Mouse (Mus musculus) liver, embryonic 11.5 days (tissue): Measurements from ENCODE around the gene Pigk. TPM values are rescaled to one million over a fixed set of nuclear protein-coding genes. Genes with fewer than 3 reads are reported as not detected.
"Not testable (repeated sequence)": the region's sequence is repeated elsewhere in the genome, so short reads cannot be mapped to it uniquely, and the experiment has no call there.

Experiments
- ATAC-seq: fragments of 200-750 bp; cut with Nextera tagmentation; replicated peaks from 2 replicates; pipeline ENCODE4 v1.8.0; 2017; ENCODE audit warnings: moderate number of reproducible peaks, mild to moderate bottlenecking, moderate TSS enrichment, moderate library complexity; ENCODE audit not compliant: low FRiP score
- DNase-seq: peaks from one replicate; pipeline ENCODE4 v3.0.0-alpha.2; 2017; ENCODE audit warnings: low spot score
- H3K27ac ChIP-seq: fragments of 300-500 bp; sonication (generic); 2 replicates; pipeline ENCODE4 v1.5.1; 2014; ENCODE audit warnings: mild to moderate bottlenecking, low read depth, low read length, control low read depth
- H3K27me3 ChIP-seq: fragments of 300-500 bp; sonication (generic); replicated peaks from 2 replicates; pipeline ENCODE4 v1.6.1; 2014; ENCODE audit warnings: low read length, mixed read lengths; ENCODE audit not compliant: control insufficient read depth, insufficient read depth
- H3K36me3 ChIP-seq: fragments of 300-500 bp; sonication (generic); 2 replicates; pipeline ENCODE4 v1.6.1; 2014; ENCODE audit warnings: mild to moderate bottlenecking, low read length, moderate library complexity, mixed read lengths; ENCODE audit not compliant: control insufficient read depth, insufficient read depth
- H3K4me1 ChIP-seq: fragments of 300-500 bp; sonication (generic); replicated peaks from 2 replicates; pipeline ENCODE4 v1.6.1; 2014; ENCODE audit warnings: low read length, mixed read lengths; ENCODE audit not compliant: control insufficient read depth, insufficient read depth
- H3K4me2 ChIP-seq: fragments of 300-500 bp; sonication (generic); 2 replicates; pipeline ENCODE4 v1.6.1; 2014; ENCODE audit warnings: mild to moderate bottlenecking, control low read depth, moderate library complexity
- H3K4me3 ChIP-seq: fragments of 300-500 bp; sonication (generic); 2 replicates; pipeline ENCODE4 v1.5.1; 2014; ENCODE audit warnings: low read depth, low read length, control low read depth
- H3K9ac ChIP-seq: fragments of 300-500 bp; sonication (generic); 2 replicates; pipeline ENCODE4 v1.6.1; 2014; ENCODE audit warnings: low read depth, low read length, control low read depth
- H3K9me3 ChIP-seq: fragments of 300-500 bp; sonication (generic); 2 replicates; pipeline ENCODE4 v1.6.1; 2016; ENCODE audit warnings: low read length, inconsistent platforms, mixed read lengths; ENCODE audit not compliant: control insufficient read depth
- WGBS: fragments of 180-500 bp; shearing (Covaris S2); extraction: QIAGEN DNeasy Blood & Tissue Kit; methylation state at CpG from one replicate; pipeline ENCODE4 v1.1.7; 2014; 5-methylcytosine and 5-hydroxymethylcytosine counted together
- polyA plus RNA-seq: library from polyadenylated mRNA; unstranded; fragments of >200 nt; fragmentation: Nextera tagmentation; extraction: Ambion mirVana; gene quantifications from 2 replicates; pipeline ENCODE4 v1.2.1, GENCODE M21; 2014

The Pigk gene
- polyA plus RNA-seq, 1 experiment from 2014 or later: 44.2 TPM

DNA sequence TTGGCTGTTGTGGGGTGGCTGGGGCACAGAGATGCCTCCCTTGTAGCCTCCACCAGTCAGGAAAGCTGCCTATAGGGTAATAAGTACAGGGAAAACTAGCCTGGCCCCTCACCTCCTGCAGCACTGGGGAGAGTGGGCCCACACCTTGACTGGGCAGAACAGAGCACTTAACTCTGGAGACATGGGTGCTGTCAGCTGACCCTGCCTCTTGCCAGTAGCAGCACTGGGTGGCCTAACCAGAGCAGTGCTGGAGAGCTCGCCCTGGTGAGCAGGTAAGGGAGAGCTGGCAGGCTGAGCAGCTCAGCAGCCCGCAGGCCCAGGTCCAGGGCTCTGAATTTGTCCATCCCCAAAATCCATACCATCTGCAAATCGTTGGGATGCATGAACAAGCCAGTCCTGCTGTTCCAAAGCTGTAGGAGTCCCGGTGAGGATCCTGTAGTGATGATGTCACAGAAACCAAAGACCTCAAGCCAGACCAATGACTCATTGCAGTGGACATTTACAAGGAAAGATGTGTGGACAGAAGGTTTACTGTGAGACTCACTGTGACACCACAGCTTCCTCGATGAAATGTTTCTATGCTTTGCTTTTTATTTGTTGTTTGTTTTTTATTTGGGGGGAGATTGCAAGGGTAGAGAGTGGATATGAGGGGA lies 74.5 kb downstream of the Pigk start:
- ATAC-seq, H3K4me3 ChIP-seq, H3K4me1 ChIP-seq, H3K36me3 ChIP-seq, H3K9me3 ChIP-seq, H3K27me3 ChIP-seq, H3K4me2 ChIP-seq, DNase-seq, H3K27ac ChIP-seq, H3K9ac ChIP-seq: not testable (repeated sequence)
- 85% methylated on average over 5 of the region's 5 CpGs for WGBS

DNA sequence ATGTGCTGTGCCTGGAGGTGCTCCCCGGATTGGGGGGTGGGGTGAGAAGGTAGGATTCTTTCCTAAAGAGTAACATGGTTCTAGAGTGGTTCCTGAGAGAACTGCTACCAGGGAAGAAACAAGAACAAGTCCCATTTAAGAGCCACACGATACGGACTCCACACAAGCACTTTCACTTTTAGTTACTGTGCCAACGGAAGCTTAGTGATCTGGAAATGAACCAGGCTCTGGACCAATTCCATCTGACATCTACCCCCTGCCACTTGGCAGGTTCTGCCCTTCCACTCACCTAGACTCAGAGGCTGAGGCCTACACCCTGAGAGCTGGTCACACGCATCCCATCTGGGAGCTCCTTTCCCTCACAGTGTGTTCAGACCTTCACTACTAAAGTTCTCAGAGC lies 78.7 kb downstream of the Pigk start:
- H3K4me1 ChIP-seq: peaks cover 4% of the 10 kb centered on the region; the same call in 1 of the 2 replicates
- no peak overlapping the region for H3K27ac ChIP-seq
- H3K9me3 ChIP-seq: no peaks in the 10 kb centered on the region
- H3K4me2 ChIP-seq: no peak overlapping the region
- H3K9ac ChIP-seq: no peak overlapping the region
- DNase-seq (no peak), ATAC-seq (no peak)
- no peaks in the 10 kb centered on the region for H3K27me3 ChIP-seq
- whole genome bisulfite sequencing: 92% methylated on average over 5 of the region's 5 CpGs
- no peak overlapping the region for H3K4me3 ChIP-seq
- H3K36me3 ChIP-seq: peaks cover 2% of the 10 kb centered on the region; the same call in 1 of the 2 replicates

DNA sequence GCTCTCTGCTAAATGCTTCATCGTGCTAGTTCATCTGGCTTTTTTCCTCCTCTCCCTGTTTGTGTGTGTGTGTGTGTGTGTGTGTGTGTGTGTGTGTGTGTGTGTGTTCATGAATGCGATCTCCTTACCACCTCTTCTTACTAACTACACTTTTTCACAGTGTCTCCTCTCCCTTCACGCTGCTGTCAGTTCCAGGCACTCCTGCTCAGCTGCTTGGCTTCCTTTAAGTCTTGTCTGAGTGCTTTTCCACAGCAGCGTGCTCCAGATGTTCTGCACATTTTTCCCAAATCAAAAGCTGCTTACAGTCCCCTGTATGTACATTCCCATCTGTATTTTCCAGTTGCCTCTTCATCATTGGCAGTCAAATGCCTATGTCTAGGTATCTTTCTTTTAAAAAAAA lies 79.1 kb downstream of the Pigk start:
- Histone ChIP-seq H3K4me2 (no peak overlapping the region), H3K27ac (no peak overlapping the region), H3K4me3 (no peak overlapping the region), H3K4me1 (peaks cover 4% of the 10 kb centered on the region; the same call in 1 of the 2 replicates), H3K36me3 (peaks cover under 1% of the 10 kb centered on the region; the same call in 1 of the 2 replicates), H3K9ac (no peak overlapping the region), H3K27me3 (no peaks in the 10 kb centered on the region), H3K9me3 (no peaks in the 10 kb centered on the region)
- ATAC-seq (no peak), DNase-seq (no peak)
- 85% methylated on average over 4 of the region's 4 CpGs for WGBS

DNA sequence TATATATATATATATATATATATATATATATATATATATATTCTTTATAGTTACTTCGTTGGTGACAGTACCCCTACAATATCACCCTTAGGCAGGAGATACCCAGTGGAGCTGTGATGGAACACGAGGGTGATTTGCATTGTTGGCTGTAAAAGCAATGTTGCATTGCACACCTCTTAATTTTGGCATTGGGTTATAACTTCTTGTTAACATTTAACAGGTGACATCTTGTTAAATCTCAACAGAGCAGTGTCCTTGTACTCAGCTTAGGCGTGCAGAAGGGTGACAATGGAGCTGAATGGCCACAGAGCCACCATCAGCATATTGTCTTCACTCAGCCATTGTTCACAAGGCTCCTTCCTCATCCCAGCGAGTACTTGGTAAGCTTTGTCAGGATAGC lies 82.3 kb downstream of the Pigk start:
- Histone ChIP-seq H3K36me3 (no peaks in the 10 kb centered on the region), H3K27me3 (no peaks in the 10 kb centered on the region), H3K4me1 (peaks cover 4% of the 10 kb centered on the region; the same call in 1 of the 2 replicates), H3K9me3 (no peaks in the 10 kb centered on the region), H3K9ac (no peak overlapping the region), H3K4me2 (no peak overlapping the region), H3K27ac (no peak overlapping the region), H3K4me3 (no peak overlapping the region)
- ATAC-seq: no peak
- 77% methylated on average over 4 of the region's 4 CpGs for WGBS
- no peak for DNase-seq

DNA sequence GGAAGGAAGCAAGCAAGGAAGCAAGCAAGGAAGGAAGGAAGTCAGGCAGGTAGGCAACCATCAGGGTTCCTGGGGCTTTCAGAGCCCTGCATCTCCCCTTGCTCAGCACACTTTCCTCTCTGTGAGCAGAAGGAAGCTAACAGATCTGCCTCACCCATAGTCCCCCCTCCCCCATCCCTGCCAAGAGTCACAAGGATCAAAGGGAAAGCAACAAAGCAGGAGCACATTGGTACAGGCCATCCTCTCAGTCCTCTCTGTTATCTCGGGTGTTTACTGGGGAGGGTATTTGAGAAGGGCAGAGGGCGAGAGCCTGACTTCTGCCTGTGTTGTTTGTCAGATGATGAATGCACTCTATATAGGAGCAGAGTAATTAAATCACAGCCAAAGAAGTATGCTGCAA lies 83.5 kb downstream of the Pigk start:
- ATAC-seq (0 out of 2 replicates have a peak, but pooled peaks have one; percentile 42), DNase-seq (no peak)
- 31% methylated on average over 2 of the region's 2 CpGs for WGBS
- no peak overlapping the region for H3K9ac ChIP-seq
- no peak overlapping the region for H3K4me2 ChIP-seq
- no peaks in the 10 kb centered on the region for H3K27me3 ChIP-seq
- no peak overlapping the region for H3K27ac ChIP-seq
- peaks cover 4% of the 10 kb centered on the region; the same call in 1 of the 2 replicates for H3K4me1 ChIP-seq
- no peaks in the 10 kb centered on the region for H3K36me3 ChIP-seq
- no peak overlapping the region for H3K4me3 ChIP-seq
- no peaks in the 10 kb centered on the region for H3K9me3 ChIP-seq

DNA sequence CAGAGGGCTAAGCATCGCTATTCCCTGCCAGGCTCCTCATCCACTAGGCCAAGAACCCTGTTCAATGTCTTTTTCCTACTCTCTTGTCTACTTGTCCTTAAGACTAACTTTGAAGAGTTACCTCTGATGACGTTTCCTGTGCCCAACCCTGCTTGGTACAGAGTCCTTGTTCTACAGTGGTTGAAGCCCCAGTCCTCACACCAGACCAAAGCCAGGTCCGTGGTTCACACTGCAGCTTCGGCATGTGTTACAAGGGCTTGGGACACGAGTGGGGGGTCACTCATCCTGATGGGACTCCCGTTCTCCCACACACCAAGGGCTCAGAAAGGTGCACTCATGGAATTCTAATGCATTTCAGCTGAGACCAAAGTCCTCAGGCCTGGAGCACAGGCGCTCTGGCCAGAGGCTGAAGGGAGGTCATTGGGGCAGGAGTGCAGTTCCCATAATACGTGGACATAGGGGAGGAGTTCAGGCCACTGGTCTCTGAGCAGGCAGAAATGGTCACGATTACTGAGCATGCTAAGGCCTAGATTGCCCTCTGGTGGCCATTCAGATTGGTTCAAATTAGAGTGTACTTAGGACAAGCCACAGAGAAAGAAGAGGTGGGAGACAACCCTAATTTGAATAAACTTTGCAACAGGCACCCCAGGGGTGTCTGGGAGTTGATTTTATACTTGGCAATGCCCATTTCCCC lies 86.0 kb downstream of the Pigk start:
- Histone ChIP-seq H3K4me1 (peaks cover 4% of the 10 kb centered on the region; the same call in 1 of the 2 replicates), H3K36me3 (no peaks in the 10 kb centered on the region), H3K4me2 (no peak overlapping the region), H3K27me3 (no peaks in the 10 kb centered on the region), H3K9me3 (no peaks in the 10 kb centered on the region), H3K27ac (no peak overlapping the region), H3K9ac (no peak overlapping the region), H3K4me3 (no peak overlapping the region)
- peak; percentile 68 for ATAC-seq
- DNase-seq: no peak
- WGBS: 74% methylated on average over 9 of the region's 9 CpGs

DNA sequence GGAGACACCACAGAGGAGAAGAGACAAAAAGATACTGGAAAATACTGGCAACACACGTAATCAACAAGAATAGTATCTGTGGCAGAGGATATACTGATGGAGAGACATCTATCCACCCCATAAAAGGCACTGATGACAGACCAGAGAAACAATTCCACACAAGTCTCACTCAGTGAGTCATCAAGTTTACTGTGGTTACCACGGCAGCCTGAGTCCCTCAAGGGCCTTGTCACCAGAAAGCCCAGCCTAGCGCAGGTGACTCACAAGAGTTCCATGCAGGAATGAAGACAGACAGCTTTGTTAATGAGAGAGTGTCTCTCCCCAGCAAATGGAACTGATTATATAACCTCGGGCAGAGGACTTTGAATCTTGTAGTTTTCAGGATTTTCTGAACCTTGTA lies 100.0 kb downstream of the Pigk start:
- ATAC-seq (no peak), DNase-seq (no peak)
- H3K36me3 ChIP-seq: no peaks in the 10 kb centered on the region
- no peak overlapping the region for H3K4me2 ChIP-seq
- no peak overlapping the region for H3K4me3 ChIP-seq
- no peak overlapping the region for H3K27ac ChIP-seq
- H3K27me3 ChIP-seq: no peaks in the 10 kb centered on the region
- WGBS: 55% methylated on average over 4 of the region's 4 CpGs
- H3K9ac ChIP-seq: no peak overlapping the region
- no peaks in the 10 kb centered on the region for H3K9me3 ChIP-seq
- no peaks in the 10 kb centered on the region for H3K4me1 ChIP-seq

DNA sequence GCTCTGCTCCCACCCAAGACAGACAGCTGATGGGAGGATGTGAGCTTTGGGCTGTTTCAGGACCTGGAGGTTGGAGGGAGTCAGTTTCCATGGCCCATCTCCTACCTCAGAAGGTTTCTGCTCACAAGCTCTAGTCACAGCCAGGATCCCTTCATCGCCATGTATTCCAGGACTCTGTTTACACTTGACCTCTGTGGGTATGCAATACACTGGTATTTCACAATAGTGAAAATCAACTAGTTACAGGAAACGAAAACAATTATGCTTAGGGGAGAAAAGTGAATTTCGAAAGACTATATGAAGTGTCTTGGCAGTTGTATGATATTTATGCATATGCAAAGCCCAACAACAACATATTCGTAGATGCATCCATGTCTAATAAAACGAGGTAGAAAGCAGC lies 101.2 kb downstream of the Pigk start:
- 75% methylated on average over 5 of the region's 5 CpGs for WGBS
- Histone ChIP-seq H3K4me3 (no peak overlapping the region), H3K9me3 (no peaks in the 10 kb centered on the region), H3K4me1 (no peaks in the 10 kb centered on the region), H3K4me2 (no peak overlapping the region), H3K9ac (no peak overlapping the region), H3K27me3 (no peaks in the 10 kb centered on the region), H3K27ac (no peak overlapping the region), H3K36me3 (no peaks in the 10 kb centered on the region)
- DNase-seq (no peak), ATAC-seq (no peak)

DNA sequence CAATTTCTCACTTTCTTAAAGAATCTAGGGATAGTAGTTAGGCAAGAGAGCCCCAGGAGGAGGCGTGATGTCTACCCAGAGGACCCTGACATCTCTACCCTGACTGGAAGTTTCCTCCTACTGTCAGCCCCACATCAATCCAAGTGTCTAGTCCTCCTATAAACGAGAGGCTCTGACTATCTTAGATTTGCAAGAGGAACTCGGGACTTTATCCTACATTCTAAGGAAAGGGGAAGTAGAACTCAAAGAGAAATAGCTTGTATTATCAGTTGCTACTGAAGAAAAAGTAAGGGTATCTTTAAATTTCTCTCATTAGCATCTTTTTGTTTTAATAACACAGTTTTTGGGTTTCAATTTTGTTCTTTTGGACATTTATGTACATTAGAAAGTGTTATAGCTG lies 106.5 kb downstream of the Pigk start:
- WGBS: 42% methylated on average over 3 of the region's 3 CpGs
- Histone ChIP-seq H3K36me3 (no peaks in the 10 kb centered on the region), H3K4me3 (no peak overlapping the region), H3K27ac (no peak overlapping the region), H3K4me1 (no peaks in the 10 kb centered on the region), H3K9me3 (no peaks in the 10 kb centered on the region), H3K9ac (no peak overlapping the region), H3K27me3 (no peaks in the 10 kb centered on the region), H3K4me2 (no peak overlapping the region)
- DNase-seq: no peak
- ATAC-seq: no peak
